Mouse (Mus musculus) midbrain, embryonic 12.5 days (tissue): ENCODE measurements at regions not wholly inside any gene's neighbourhood (a gene's known extent, or its start where the extent isn't known, plus 50 kb on each side); places are given as distances from the start of the nearest gene placed in this dataset.
"Not testable (repeated sequence)": the region's sequence is repeated elsewhere in the genome, so short reads cannot be mapped to it uniquely, and the experiment has no call there.

Experiments used
- ATAC-seq: fragments of 200-750 bp; cut with Nextera tagmentation; 2 replicates; pipeline ENCODE4 v1.8.0; 2017; ENCODE audit warnings: low read depth, moderate TSS enrichment, moderate library complexity; ENCODE audit not compliant: low FRiP score
- H3K27ac ChIP-seq: fragments of 300-500 bp; sonication (generic); replicated peaks from 2 replicates; pipeline ENCODE4 v1.5.1; 2016; ENCODE audit warnings: mild to moderate bottlenecking
- H3K27me3 ChIP-seq: fragments of 300-500 bp; sonication (generic); 2 replicates; pipeline ENCODE4 v1.6.1; 2016; ENCODE audit warnings: mild to moderate bottlenecking
- H3K36me3 ChIP-seq: fragments of 300-500 bp; sonication (generic); 2 replicates; pipeline ENCODE4 v1.6.1; 2016
- H3K4me1 ChIP-seq: fragments of 300-500 bp; sonication (generic); 2 replicates; pipeline ENCODE4 v1.6.1; 2016
- H3K4me2 ChIP-seq: fragments of 300-500 bp; sonication (generic); replicated peaks from 2 replicates; pipeline ENCODE4 v1.6.1; 2016; ENCODE audit warnings: mild to moderate bottlenecking, moderate library complexity
- H3K4me3 ChIP-seq: fragments of 300-500 bp; sonication (generic); 2 replicates; pipeline ENCODE4 v1.5.1; 2016; ENCODE audit warnings: mild to moderate bottlenecking
- H3K9ac ChIP-seq: fragments of 300-500 bp; sonication (generic); replicated peaks from 2 replicates; pipeline ENCODE4 v1.6.1; 2016; ENCODE audit warnings: mild to moderate bottlenecking, moderate library complexity
- H3K9me3 ChIP-seq: fragments of 300-500 bp; sonication (generic); 2 replicates; pipeline ENCODE4 v1.6.1; 2016; ENCODE audit warnings: mild to moderate bottlenecking
- WGBS: fragments of 180-500 bp; shearing (Covaris S2); methylation state at CpG from one replicate; pipeline ENCODE4 v1.1.7; 2016; 5-methylcytosine and 5-hydroxymethylcytosine counted together

GRCm38 (mm10) chr2:100252006-100252405 lies 1372.5 kb upstream of the Rag2 start:
- no peak overlapping the region for H3K27ac ChIP-seq
- no peak for ATAC-seq
- WGBS: 91% methylated on average over 1 of the region's 1 CpGs

GRCm38 (mm10) chr2:100259136-100259853 lies 1365.2 kb upstream of the Rag2 start:
- 69% methylated on average over 1 of the region's 1 CpGs for WGBS
- Histone ChIP-seq H3K4me2 (no peak overlapping the region), H3K27me3 (no peaks in the 10 kb centered on the region), H3K27ac (no peak overlapping the region), H3K4me1 (no peaks in the 10 kb centered on the region), H3K36me3 (no peaks in the 10 kb centered on the region), H3K4me3 (no peak overlapping the region), H3K9me3 (no peaks in the 10 kb centered on the region), H3K9ac (no peak overlapping the region)
- ATAC-seq: peak; percentile 84

More at GRCm38 (mm10) chr2:100252006-100252405, 1372.5 kb upstream of the Rag2 start:
- H3K4me2 ChIP-seq: no peak overlapping the region
- no peaks in the 10 kb centered on the region for H3K36me3 ChIP-seq
- H3K4me3 ChIP-seq: no peak overlapping the region
- H3K9me3 ChIP-seq: no peaks in the 10 kb centered on the region
- H3K9ac ChIP-seq: no peak overlapping the region
- H3K27me3 ChIP-seq: no peaks in the 10 kb centered on the region
- H3K4me1 ChIP-seq: no peaks in the 10 kb centered on the region

- Histone ChIP-seq H3K9me3 (no peaks in the 10 kb centered on the region), H3K36me3 (no peaks in the 10 kb centered on the region), H3K4me3 (no peak overlapping the region), H3K27ac (no peak overlapping the region), H3K27me3 (no peaks in the 10 kb centered on the region), H3K4me2 (no peak overlapping the region), H3K9ac (no peak overlapping the region), H3K4me1 (no peaks in the 10 kb centered on the region)
- 77% methylated on average over 7 of the region's 7 CpGs for WGBS
- no peak for ATAC-seq
Measured at GRCm38 (mm10) chr2:100306516-100306915, 1318.0 kb upstream of the Rag2 start.

GRCm38 (mm10) chr2:100312750-100313275 lies 1311.7 kb upstream of the Rag2 start:
- no peak overlapping the region for H3K9ac ChIP-seq
- no peak overlapping the region for H3K27ac ChIP-seq
- H3K4me1 ChIP-seq: 0 out of 2 replicates have a peak, but pooled peaks cover 4% of the 10 kb centered on the region
- no peak for ATAC-seq
- H3K27me3 ChIP-seq: no peaks in the 10 kb centered on the region
- no peak overlapping the region for H3K4me3 ChIP-seq
- no peaks in the 10 kb centered on the region for H3K36me3 ChIP-seq
- WGBS: 17% methylated on average over 1 of the region's 1 CpGs
- no peak overlapping the region for H3K4me2 ChIP-seq
- H3K9me3 ChIP-seq: no peaks in the 10 kb centered on the region

- Histone ChIP-seq H3K9ac (no peak overlapping the region), H3K27me3 (no peaks in the 10 kb centered on the region), H3K4me1 (no peaks in the 10 kb centered on the region), H3K4me3 (no peak overlapping the region), H3K36me3 (no peaks in the 10 kb centered on the region), H3K4me2 (no peak overlapping the region), H3K9me3 (no peaks in the 10 kb centered on the region), H3K27ac (no peak overlapping the region)
- no peak for ATAC-seq
- 57% methylated on average over 1 of the region's 1 CpGs for WGBS
Measured at GRCm38 (mm10) chr2:100320461-100320860, 1304.1 kb upstream of the Rag2 start.

GRCm38 (mm10) chr2:100340713-100341112 lies 1283.8 kb upstream of the Rag2 start:
- no peak overlapping the region for H3K4me3 ChIP-seq
- H3K27me3 ChIP-seq: no peaks in the 10 kb centered on the region
- 70% methylated on average over 4 of the region's 4 CpGs for WGBS
- ATAC-seq: no peak
- H3K27ac ChIP-seq: no peak overlapping the region
- H3K4me1 ChIP-seq: no peaks in the 10 kb centered on the region
- no peak overlapping the region for H3K9ac ChIP-seq
- H3K9me3 ChIP-seq: no peaks in the 10 kb centered on the region
- H3K4me2 ChIP-seq: no peak overlapping the region
- no peaks in the 10 kb centered on the region for H3K36me3 ChIP-seq

- peak; percentile 58; the same call in 1 of the 2 replicates for ATAC-seq
- Histone ChIP-seq H3K4me3 (no peak overlapping the region), H3K4me2 (no peak overlapping the region), H3K9ac (no peak overlapping the region), H3K27ac (no peak overlapping the region), H3K36me3 (no peaks in the 10 kb centered on the region), H3K27me3 (no peaks in the 10 kb centered on the region), H3K9me3 (no peaks in the 10 kb centered on the region), H3K4me1 (no peaks in the 10 kb centered on the region)
- 97% methylated on average over 3 of the region's 3 CpGs for WGBS
Measured at GRCm38 (mm10) chr2:100344921-100345425, 1279.5 kb upstream of the Rag2 start.

- H3K27me3 ChIP-seq, H3K27ac ChIP-seq, H3K9me3 ChIP-seq, H3K9ac ChIP-seq, ATAC-seq, H3K4me2 ChIP-seq, H3K4me3 ChIP-seq, H3K4me1 ChIP-seq, H3K36me3 ChIP-seq: not testable (repeated sequence)
- 89% methylated on average over 10 of the region's 10 CpGs for WGBS
Measured at GRCm38 (mm10) chr2:100365616-100366015, 1258.9 kb upstream of the Rag2 start.

- no peaks in the 10 kb centered on the region for H3K36me3 ChIP-seq
- peak; percentile 68 for ATAC-seq
- H3K27ac ChIP-seq: no peak overlapping the region
- no peaks in the 10 kb centered on the region for H3K4me1 ChIP-seq
- H3K9me3 ChIP-seq: no peaks in the 10 kb centered on the region
- no peak overlapping the region for H3K9ac ChIP-seq
- H3K27me3 ChIP-seq: no peaks in the 10 kb centered on the region
- H3K4me3 ChIP-seq: no peak overlapping the region
- no peak overlapping the region for H3K4me2 ChIP-seq
Measured at GRCm38 (mm10) chr2:100399776-100400175, 1224.7 kb upstream of the Rag2 start.

- H3K4me2 ChIP-seq: no peak overlapping the region
- no peaks in the 10 kb centered on the region for H3K27me3 ChIP-seq
- no peak for ATAC-seq
- H3K27ac ChIP-seq: no peak overlapping the region
- no peak overlapping the region for H3K4me3 ChIP-seq
- WGBS: 87% methylated on average over 2 of the region's 2 CpGs
- H3K9ac ChIP-seq: no peak overlapping the region
- no peaks in the 10 kb centered on the region for H3K36me3 ChIP-seq
- H3K9me3 ChIP-seq: no peaks in the 10 kb centered on the region
- no peaks in the 10 kb centered on the region for H3K4me1 ChIP-seq
Measured at GRCm38 (mm10) chr2:100426661-100427060, 1197.9 kb upstream of the Rag2 start.

- Histone ChIP-seq H3K27me3 (no peaks in the 10 kb centered on the region), H3K9me3 (no peaks in the 10 kb centered on the region), H3K4me1 (no peaks in the 10 kb centered on the region), H3K4me2 (no peak overlapping the region), H3K36me3 (no peaks in the 10 kb centered on the region), H3K9ac (no peak overlapping the region), H3K4me3 (no peak overlapping the region), H3K27ac (no peak overlapping the region)
- 81% methylated on average over 3 of the region's 3 CpGs for WGBS
- no peak for ATAC-seq
Measured at GRCm38 (mm10) chr2:100434991-100435390, 1189.5 kb upstream of the Rag2 start.

GRCm38 (mm10) chr2:100445868-100446267 lies 1178.7 kb upstream of the Rag2 start:
- Histone ChIP-seq H3K4me3 (no peak overlapping the region), H3K27me3 (no peaks in the 10 kb centered on the region), H3K27ac (no peak overlapping the region), H3K4me2 (no peak overlapping the region), H3K9ac (no peak overlapping the region), H3K4me1 (no peaks in the 10 kb centered on the region), H3K9me3 (no peaks in the 10 kb centered on the region), H3K36me3 (no peaks in the 10 kb centered on the region)
- no peak for ATAC-seq
- WGBS: 79% methylated on average over 1 of the region's 1 CpGs
